Mouse (Mus musculus) testis, adult 2 months (tissue): ENCODE results near the gene Arhgap25.

Experiments used
- CTCF ChIP-seq: fragments of 200-500 bp; IDR thresholded peaks from 2 replicates; pipeline ENCODE4 v1.5.1; 2012; ENCODE audit warnings: low read depth, mild to moderate bottlenecking, inconsistent platforms, low read length, moderate library complexity; ENCODE audit not compliant: control insufficient read depth, insufficient read depth, insufficient replicate concordance
- POLR2A ChIP-seq: fragments of 200-500 bp; IDR thresholded peaks from 2 replicates; pipeline ENCODE4 v1.6.1; 2012; ENCODE audit warnings: low read depth, mild to moderate bottlenecking, inconsistent platforms, low read length, moderate library complexity; ENCODE audit not compliant: control insufficient read depth

- TF ChIP-seq POLR2A (no peak), CTCF (no peak)
These were observed 105.4 kb downstream of the Arhgap25 start for GRCm38 (mm10) chr6:87427616-87428015.
